Mouse (Mus musculus) hindbrain, embryonic 11.5 days (tissue): ENCODE results near the gene Bub3. TPM values are rescaled to one million over a fixed set of nuclear protein-coding genes. Genes with fewer than 3 reads are reported as not detected.

ENCODE experiments used
- ATAC-seq: fragments of 200-750 bp; cut with Nextera tagmentation; 2 replicates; pipeline ENCODE4 v1.8.0; 2017; ENCODE audit warnings: mild to moderate bottlenecking, moderate TSS enrichment, moderate library complexity; ENCODE audit not compliant: low FRiP score
- DNase-seq: peaks from one replicate; pipeline ENCODE4 v3.0.0-alpha.2; 2015; ENCODE audit warnings: low spot score
- H3K27ac ChIP-seq: fragments of 300-500 bp; sonication (generic); 2 replicates; pipeline ENCODE4 v1.5.1; 2014; ENCODE audit warnings: mild to moderate bottlenecking, low read depth, low read length
- H3K27me3 ChIP-seq: fragments of 300-500 bp; sonication (generic); 2 replicates; pipeline ENCODE4 v1.6.1; 2014; ENCODE audit warnings: mild to moderate bottlenecking, low read length, moderate library complexity, mixed read lengths; ENCODE audit not compliant: control insufficient read depth, insufficient read depth
- H3K36me3 ChIP-seq: fragments of 300-500 bp; sonication (generic); 2 replicates; pipeline ENCODE4 v1.6.1; 2014; ENCODE audit warnings: mild to moderate bottlenecking, low read length, moderate library complexity, mixed read lengths; ENCODE audit not compliant: control insufficient read depth, insufficient read depth
- H3K4me1 ChIP-seq: fragments of 300-500 bp; sonication (generic); replicated peaks from 2 replicates; pipeline ENCODE4 v1.6.1; 2014; ENCODE audit warnings: low read length, mixed read lengths; ENCODE audit not compliant: control insufficient read depth, insufficient read depth
- H3K4me2 ChIP-seq: fragments of 300-500 bp; sonication (generic); replicated peaks from 2 replicates; pipeline ENCODE4 v1.6.1; 2014; ENCODE audit warnings: mild to moderate bottlenecking, low read depth, low read length
- H3K4me3 ChIP-seq: fragments of 300-500 bp; sonication (generic); 2 replicates; pipeline ENCODE4 v1.5.1; 2014; ENCODE audit warnings: low read depth, low read length
- H3K9ac ChIP-seq: fragments of 300-500 bp; sonication (generic); 2 replicates; pipeline ENCODE4 v1.6.1; 2014; ENCODE audit warnings: low read depth, low read length
- H3K9me3 ChIP-seq: fragments of 300-500 bp; sonication (generic); 2 replicates; pipeline ENCODE4 v1.6.1; 2016; ENCODE audit warnings: low read length; ENCODE audit not compliant: control insufficient read depth
- WGBS: fragments of 180-500 bp; shearing (Covaris S2); extraction: QIAGEN DNeasy Blood & Tissue Kit; methylation state at CpG from one replicate; pipeline ENCODE4 v1.1.7; 2014; 5-methylcytosine and 5-hydroxymethylcytosine counted together
- polyA plus RNA-seq: library from polyadenylated mRNA; unstranded; fragments of >200 nt; fragmentation: Nextera tagmentation; extraction: Ambion mirVana; gene quantifications from 2 replicates; pipeline ENCODE4 v1.2.1, GENCODE M21; 2014

Bub3 gene
- 271 and 278 TPM in 2 replicates for polyA plus RNA-seq

- WGBS, result under 1% methylated on average over 46 of the region's 51 CpGs
- peak within 1 kb of the TSS; percentile 68 for H3K4me2 ChIP-seq
- no peaks in the 10 kb centered on the region for H3K9me3 ChIP-seq
- ATAC-seq (peak; percentile 90), DNase-seq (peak; percentile 91)
- peak within 1 kb of the TSS; percentile 86 for H3K27ac ChIP-seq
- peak within 1 kb of the TSS; percentile 84 for H3K4me3 ChIP-seq
- H3K36me3 ChIP-seq, result peaks cover 9% of the 10 kb centered on the region; the same call in 1 of the 2 replicates
- H3K4me1 ChIP-seq, result 0 out of 2 replicates have a peak, but pooled peaks cover 3% of the 10 kb centered on the region
- H3K27me3 ChIP-seq, result peaks cover 34% of the 10 kb centered on the region
- peak within 1 kb of the TSS; percentile 91 for H3K9ac ChIP-seq
Observed at GRCm38 (mm10) chr7:131559986-131560696, at the start of gene Bub3. Bub3 (plus strand) TSS chr7:131560222.

- no peaks in the 10 kb centered on the region for H3K36me3 ChIP-seq
- DNase-seq, result peak; percentile 92
- H3K9me3 ChIP-seq, result no peaks in the 10 kb centered on the region
- H3K4me1 ChIP-seq, result peaks cover 17% of the 10 kb centered on the region
- ATAC-seq, result no peak; the same call in 1 of the 2 replicates
- H3K27ac ChIP-seq, result no peak overlapping the region
- 1% methylated on average over 7 of the region's 7 CpGs for WGBS
- no peak overlapping the region for H3K4me2 ChIP-seq
- no peak overlapping the region for H3K9ac ChIP-seq
- no peak overlapping the region for H3K4me3 ChIP-seq
- H3K27me3 ChIP-seq, result peaks cover 59% of the 10 kb centered on the region
Observed at GRCm38 (mm10) chr7:131539979-131540378, 20.0 kb upstream of the Bub3 start.

GRCm38 (mm10) chr7:131541184-131542114 lies 18.6 kb upstream of the Bub3 start:
- Histone ChIP-seq H3K27me3 (peaks cover 74% of the 10 kb centered on the region), H3K9ac (no peak overlapping the region), H3K36me3 (no peaks in the 10 kb centered on the region), H3K27ac (no peak overlapping the region), H3K4me1 (peaks cover 19% of the 10 kb centered on the region), H3K9me3 (no peaks in the 10 kb centered on the region), H3K4me3 (peak overlapping the region; percentile 40), H3K4me2 (peak overlapping the region; percentile 82)
- WGBS, result 1% methylated on average over 41 of the region's 41 CpGs
- DNase-seq (peak; percentile 69), ATAC-seq (no peak)

GRCm38 (mm10) chr7:131542115-131542871 lies 17.7 kb upstream of the Bub3 start, which contains the start of gene Hmx3:
Hmx3 (plus strand) TSS chr7:131542867.
- H3K36me3 ChIP-seq, result no peaks in the 10 kb centered on the region
- no peaks in the 10 kb centered on the region for H3K9me3 ChIP-seq
- DNase-seq (peak; percentile 75), ATAC-seq (peak; percentile 65)
- H3K27me3 ChIP-seq, result peaks cover 82% of the 10 kb centered on the region
- peak within 1 kb of the TSS; percentile 40 for H3K4me3 ChIP-seq
- peak within 1 kb of the TSS; percentile 82 for H3K4me2 ChIP-seq
- H3K4me1 ChIP-seq, result peaks cover 19% of the 10 kb centered on the region
- peak within 1 kb of the TSS; percentile 42 for H3K9ac ChIP-seq
- under 1% methylated on average over 64 of the region's 65 CpGs for WGBS
- peak within 1 kb of the TSS; percentile 24 for H3K27ac ChIP-seq

GRCm38 (mm10) chr7:131542872-131543622 lies 17.0 kb upstream of the Bub3 start:
- peak overlapping the region; percentile 24 for H3K27ac ChIP-seq
- H3K4me3 ChIP-seq, result peak overlapping the region; percentile 40
- H3K27me3 ChIP-seq, result peaks cover 90% of the 10 kb centered on the region
- no peaks in the 10 kb centered on the region for H3K9me3 ChIP-seq
- peak; percentile 65 for DNase-seq
- H3K36me3 ChIP-seq, result no peaks in the 10 kb centered on the region
- H3K9ac ChIP-seq, result peak overlapping the region; percentile 42
- peaks cover 19% of the 10 kb centered on the region for H3K4me1 ChIP-seq
- under 1% methylated on average over 53 of the region's 71 CpGs for WGBS
- H3K4me2 ChIP-seq, result peak overlapping the region; percentile 82
- no peak for ATAC-seq

GRCm38 (mm10) chr7:131543623-131544481 lies 16.2 kb upstream of the Bub3 start:
- H3K9me3 ChIP-seq, result no peaks in the 10 kb centered on the region
- ATAC-seq, result no peak
- H3K36me3 ChIP-seq, result no peaks in the 10 kb centered on the region

GRCm38 (mm10) chr7:131544871-131545270 lies 15.2 kb upstream of the Bub3 start:
- WGBS, result 2% methylated on average over 5 of the region's 5 CpGs
- no peak for DNase-seq
- H3K4me3 ChIP-seq, result peak overlapping the region; percentile 40
- no peak overlapping the region for H3K9ac ChIP-seq
- no peak for ATAC-seq
- peaks cover 19% of the 10 kb centered on the region for H3K4me1 ChIP-seq
- no peaks in the 10 kb centered on the region for H3K36me3 ChIP-seq
- H3K27me3 ChIP-seq, result peaks cover 95% of the 10 kb centered on the region
- H3K9me3 ChIP-seq, result no peaks in the 10 kb centered on the region
- H3K4me2 ChIP-seq, result no peak overlapping the region
- no peak overlapping the region for H3K27ac ChIP-seq

More at GRCm38 (mm10) chr7:131543623-131544481, 16.2 kb upstream of the Bub3 start:
- H3K27ac ChIP-seq, result peak overlapping the region; percentile 40
- H3K4me2 ChIP-seq, result peak overlapping the region; percentile 28
- peak overlapping the region; percentile 40 for H3K4me3 ChIP-seq
- peak overlapping the region; percentile 42 for H3K9ac ChIP-seq
- 1% methylated on average over 75 of the region's 75 CpGs for WGBS
- peak; percentile 70 for DNase-seq
- peaks cover 95% of the 10 kb centered on the region for H3K27me3 ChIP-seq
- H3K4me1 ChIP-seq, result peaks cover 19% of the 10 kb centered on the region
